Mouse (Mus musculus): ENCODE data around the gene Atad1. TPM values are rescaled to one million over a fixed set of nuclear protein-coding genes. Genes with fewer than 3 reads are reported as not detected.
"Not testable (repeated sequence)": the region's sequence is repeated elsewhere in the genome, so short reads cannot be mapped to it uniquely, and the experiment has no call there.

Atad1 gene
- polyA plus RNA-seq, 1 experiment from 2014 or later = 139 TPM

- no peaks in the 10 kb centered on the region for H3K9me3 ChIP-seq (replicated peaks; ENCODE audit: control insufficient read depth, low read length)
- H3K27ac ChIP-seq (ENCODE audit: low read depth, low read length) = peak overlapping the region; percentile 90
- H3K4me2 ChIP-seq (ENCODE audit: low read length) = peak overlapping the region; percentile 74
- H3K4me3 ChIP-seq (ENCODE audit: low read depth, low read length) = peak overlapping the region; percentile 78
- DNase-seq (ENCODE audit: low spot score) = peak; percentile 93
- H3K4me1 ChIP-seq (ENCODE audit: control insufficient read depth, insufficient read depth, low read length) = peaks cover 12% of the 10 kb centered on the region; the same call in 1 of the 2 replicates
- no peaks in the 10 kb centered on the region for H3K36me3 ChIP-seq (ENCODE audit: control insufficient read depth, insufficient read depth, low read length)
- no peaks in the 10 kb centered on the region for H3K27me3 ChIP-seq (replicated peaks; ENCODE audit: control insufficient read depth, insufficient read depth, low read length)
- under 1% methylated on average over 62 of the region's 63 CpGs for WGBS
- ATAC-seq = peak; percentile 98
- H3K9ac ChIP-seq (ENCODE audit: low read length) = peak overlapping the region; percentile 92
Observed at GRCm38 (mm10) chr19:32711761-32712541, 27.6 kb downstream of the Atad1 start.

GRCm38 (mm10) chr19:32710288-32710687 lies 29.3 kb downstream of the Atad1 start:
- H3K4me3 ChIP-seq (ENCODE audit: low read depth, low read length) = no peak overlapping the region
- no peak overlapping the region for H3K9ac ChIP-seq (ENCODE audit: low read length)
- no peaks in the 10 kb centered on the region for H3K9me3 ChIP-seq (replicated peaks; ENCODE audit: control insufficient read depth, low read length)
- DNase-seq (ENCODE audit: low spot score) = peak; percentile 47
- H3K27ac ChIP-seq (ENCODE audit: low read depth, low read length) = no peak overlapping the region
- 68% methylated on average over 3 of the region's 3 CpGs for WGBS
- H3K36me3 ChIP-seq (ENCODE audit: control insufficient read depth, insufficient read depth, low read length) = peaks cover 8% of the 10 kb centered on the region; the same call in 1 of the 2 replicates
- H3K4me1 ChIP-seq (ENCODE audit: control insufficient read depth, insufficient read depth, low read length) = peaks cover 12% of the 10 kb centered on the region; the same call in 1 of the 2 replicates
- ATAC-seq = no peak
- no peaks in the 10 kb centered on the region for H3K27me3 ChIP-seq (replicated peaks; ENCODE audit: control insufficient read depth, insufficient read depth, low read length)
- no peak overlapping the region for H3K4me2 ChIP-seq (ENCODE audit: low read length)

- peaks cover 21% of the 10 kb centered on the region for H3K36me3 ChIP-seq (ENCODE audit: control insufficient read depth, insufficient read depth, low read length)
- H3K27ac ChIP-seq (ENCODE audit: low read depth, low read length) = no peak overlapping the region
- no peak overlapping the region for H3K9ac ChIP-seq (ENCODE audit: low read length)
- DNase-seq (ENCODE audit: low spot score) (no peak), ATAC-seq (no peak)
- no peaks in the 10 kb centered on the region for H3K27me3 ChIP-seq (replicated peaks; ENCODE audit: control insufficient read depth, insufficient read depth, low read length)
- H3K4me2 ChIP-seq (ENCODE audit: low read length) = no peak overlapping the region
- H3K4me1 ChIP-seq (ENCODE audit: control insufficient read depth, insufficient read depth, low read length) = peaks cover 12% of the 10 kb centered on the region; the same call in 1 of the 2 replicates
- no peaks in the 10 kb centered on the region for H3K9me3 ChIP-seq (replicated peaks; ENCODE audit: control insufficient read depth, low read length)
- WGBS = 90% methylated on average over 5 of the region's 5 CpGs
- H3K4me3 ChIP-seq (ENCODE audit: low read depth, low read length) = no peak overlapping the region
Observed at GRCm38 (mm10) chr19:32708996-32709395, 30.6 kb downstream of the Atad1 start.

- Histone ChIP-seq H3K27ac (ENCODE audit: low read depth, low read length) (no peak overlapping the region), H3K9ac (ENCODE audit: low read length) (no peak overlapping the region), H3K9me3 (replicated peaks; ENCODE audit: control insufficient read depth, low read length) (no peaks in the 10 kb centered on the region), H3K27me3 (replicated peaks; ENCODE audit: control insufficient read depth, insufficient read depth, low read length) (no peaks in the 10 kb centered on the region), H3K36me3 (ENCODE audit: control insufficient read depth, insufficient read depth, low read length) (peaks cover 78% of the 10 kb centered on the region), H3K4me2 (ENCODE audit: low read length) (no peak overlapping the region), H3K4me1 (ENCODE audit: control insufficient read depth, insufficient read depth, low read length) (no peaks in the 10 kb centered on the region), H3K4me3 (ENCODE audit: low read depth, low read length) (no peak overlapping the region)
- 87% methylated on average over 3 of the region's 3 CpGs for WGBS
- DNase-seq (ENCODE audit: low spot score) (no peak), ATAC-seq (no peak)
Observed at GRCm38 (mm10) chr19:32702191-32702590, 37.4 kb downstream of the Atad1 start.

- Histone ChIP-seq H3K9me3 (replicated peaks; ENCODE audit: control insufficient read depth, low read length) (no peaks in the 10 kb centered on the region), H3K27me3 (replicated peaks; ENCODE audit: control insufficient read depth, insufficient read depth, low read length) (no peaks in the 10 kb centered on the region), H3K9ac (ENCODE audit: low read length) (no peak overlapping the region), H3K36me3 (ENCODE audit: control insufficient read depth, insufficient read depth, low read length) (peaks cover 88% of the 10 kb centered on the region), H3K4me1 (ENCODE audit: control insufficient read depth, insufficient read depth, low read length) (no peaks in the 10 kb centered on the region), H3K4me3 (ENCODE audit: low read depth, low read length) (no peak overlapping the region), H3K27ac (ENCODE audit: low read depth, low read length) (no peak overlapping the region), H3K4me2 (ENCODE audit: low read length) (no peak overlapping the region)
- WGBS = 91% methylated on average over 2 of the region's 2 CpGs
- no peak for DNase-seq (ENCODE audit: low spot score)
- no peak for ATAC-seq
Observed at GRCm38 (mm10) chr19:32696674-32697073, 42.9 kb downstream of the Atad1 start.

GRCm38 (mm10) chr19:32689724-32690123 lies 49.9 kb downstream of the Atad1 start:
- ATAC-seq = no peak
- no peak overlapping the region for H3K4me3 ChIP-seq (ENCODE audit: low read depth, low read length)
- peaks cover 63% of the 10 kb centered on the region for H3K36me3 ChIP-seq (ENCODE audit: control insufficient read depth, insufficient read depth, low read length)
- 77% methylated on average over 6 of the region's 6 CpGs for WGBS
- no peaks in the 10 kb centered on the region for H3K27me3 ChIP-seq (replicated peaks; ENCODE audit: control insufficient read depth, insufficient read depth, low read length)
- H3K4me2 ChIP-seq (ENCODE audit: low read length) = no peak overlapping the region
- no peak overlapping the region for H3K9ac ChIP-seq (ENCODE audit: low read length)
- peak; percentile 65 for DNase-seq (ENCODE audit: low spot score)
- no peaks in the 10 kb centered on the region for H3K4me1 ChIP-seq (ENCODE audit: control insufficient read depth, insufficient read depth, low read length)
- H3K27ac ChIP-seq (ENCODE audit: low read depth, low read length) = no peak overlapping the region
- no peaks in the 10 kb centered on the region for H3K9me3 ChIP-seq (replicated peaks; ENCODE audit: control insufficient read depth, low read length)

GRCm38 (mm10) chr19:32688227-32688626 lies 51.4 kb downstream of the Atad1 start:
- 87% methylated on average over 3 of the region's 3 CpGs for WGBS
- H3K27ac ChIP-seq (ENCODE audit: low read depth, low read length); H3K4me3 ChIP-seq (ENCODE audit: low read depth, low read length); H3K9me3 ChIP-seq (replicated peaks; ENCODE audit: control insufficient read depth, low read length); H3K9ac ChIP-seq (ENCODE audit: low read length); DNase-seq (ENCODE audit: low spot score); H3K27me3 ChIP-seq (replicated peaks; ENCODE audit: control insufficient read depth, insufficient read depth, low read length); ATAC-seq; H3K4me1 ChIP-seq (ENCODE audit: control insufficient read depth, insufficient read depth, low read length); H3K4me2 ChIP-seq (ENCODE audit: low read length): not testable (repeated sequence)
- peaks cover 55% of the 10 kb centered on the region for H3K36me3 ChIP-seq (ENCODE audit: control insufficient read depth, insufficient read depth, low read length)

- Histone ChIP-seq H3K36me3 (ENCODE audit: control insufficient read depth, insufficient read depth, low read length) (peaks cover 55% of the 10 kb centered on the region), H3K4me3 (ENCODE audit: low read depth, low read length) (no peak overlapping the region), H3K27ac (ENCODE audit: low read depth, low read length) (no peak overlapping the region), H3K4me2 (ENCODE audit: low read length) (no peak overlapping the region), H3K4me1 (ENCODE audit: control insufficient read depth, insufficient read depth, low read length) (no peaks in the 10 kb centered on the region), H3K27me3 (replicated peaks; ENCODE audit: control insufficient read depth, insufficient read depth, low read length) (no peaks in the 10 kb centered on the region), H3K9me3 (replicated peaks; ENCODE audit: control insufficient read depth, low read length) (no peaks in the 10 kb centered on the region), H3K9ac (ENCODE audit: low read length) (no peak overlapping the region; the same call in 1 of the 2 replicates)
- DNase-seq (ENCODE audit: low spot score) = no peak
- ATAC-seq = no peak
- WGBS = 85% methylated on average over 5 of the region's 5 CpGs
Observed at GRCm38 (mm10) chr19:32687721-32688120, 51.9 kb downstream of the Atad1 start.

GRCm38 (mm10) chr19:32683081-32683480 lies 56.5 kb downstream of the Atad1 start:
- peaks cover 62% of the 10 kb centered on the region for H3K36me3 ChIP-seq (ENCODE audit: control insufficient read depth, insufficient read depth, low read length)
- H3K4me3 ChIP-seq (ENCODE audit: low read depth, low read length) = no peak overlapping the region
- DNase-seq (ENCODE audit: low spot score) = no peak
- H3K4me2 ChIP-seq (ENCODE audit: low read length) = no peak overlapping the region
- H3K9me3 ChIP-seq (replicated peaks; ENCODE audit: control insufficient read depth, low read length) = no peaks in the 10 kb centered on the region
- no peak overlapping the region for H3K9ac ChIP-seq (ENCODE audit: low read length)
- no peaks in the 10 kb centered on the region for H3K4me1 ChIP-seq (ENCODE audit: control insufficient read depth, insufficient read depth, low read length)
- 87% methylated on average over 5 of the region's 5 CpGs for WGBS
- ATAC-seq = no peak
- no peak overlapping the region for H3K27ac ChIP-seq (ENCODE audit: low read depth, low read length)
- no peaks in the 10 kb centered on the region for H3K27me3 ChIP-seq (replicated peaks; ENCODE audit: control insufficient read depth, insufficient read depth, low read length)

Data from forebrain, embryonic 14.5 days (tissue).